Mouse (Mus musculus) hindbrain, embryonic 11.5 days (tissue): ENCODE measurements around the gene Dok5. TPM values are rescaled to one million over a fixed set of nuclear protein-coding genes. Genes with fewer than 3 reads are reported as not detected.

Source experiments
- ATAC-seq: fragments of 200-750 bp; cut with Nextera tagmentation; 2 replicates; pipeline ENCODE4 v1.8.0; 2017; ENCODE audit warnings: mild to moderate bottlenecking, moderate TSS enrichment, moderate library complexity; ENCODE audit not compliant: low FRiP score
- DNase-seq: peaks from one replicate; pipeline ENCODE4 v3.0.0-alpha.2; 2015; ENCODE audit warnings: low spot score
- H3K27ac ChIP-seq: fragments of 300-500 bp; sonication (generic); 2 replicates; pipeline ENCODE4 v1.5.1; 2014; ENCODE audit warnings: mild to moderate bottlenecking, low read depth, low read length
- H3K27me3 ChIP-seq: fragments of 300-500 bp; sonication (generic); 2 replicates; pipeline ENCODE4 v1.6.1; 2014; ENCODE audit warnings: mild to moderate bottlenecking, low read length, moderate library complexity, mixed read lengths; ENCODE audit not compliant: control insufficient read depth, insufficient read depth
- H3K36me3 ChIP-seq: fragments of 300-500 bp; sonication (generic); 2 replicates; pipeline ENCODE4 v1.6.1; 2014; ENCODE audit warnings: mild to moderate bottlenecking, low read length, moderate library complexity, mixed read lengths; ENCODE audit not compliant: control insufficient read depth, insufficient read depth
- H3K4me1 ChIP-seq: fragments of 300-500 bp; sonication (generic); replicated peaks from 2 replicates; pipeline ENCODE4 v1.6.1; 2014; ENCODE audit warnings: low read length, mixed read lengths; ENCODE audit not compliant: control insufficient read depth, insufficient read depth
- H3K4me2 ChIP-seq: fragments of 300-500 bp; sonication (generic); replicated peaks from 2 replicates; pipeline ENCODE4 v1.6.1; 2014; ENCODE audit warnings: mild to moderate bottlenecking, low read depth, low read length
- H3K4me3 ChIP-seq: fragments of 300-500 bp; sonication (generic); 2 replicates; pipeline ENCODE4 v1.5.1; 2014; ENCODE audit warnings: low read depth, low read length
- H3K9ac ChIP-seq: fragments of 300-500 bp; sonication (generic); 2 replicates; pipeline ENCODE4 v1.6.1; 2014; ENCODE audit warnings: low read depth, low read length
- H3K9me3 ChIP-seq: fragments of 300-500 bp; sonication (generic); 2 replicates; pipeline ENCODE4 v1.6.1; 2016; ENCODE audit warnings: low read length; ENCODE audit not compliant: control insufficient read depth
- WGBS: fragments of 180-500 bp; shearing (Covaris S2); extraction: QIAGEN DNeasy Blood & Tissue Kit; methylation state at CpG from one replicate; pipeline ENCODE4 v1.1.7; 2014; 5-methylcytosine and 5-hydroxymethylcytosine counted together
- polyA plus RNA-seq: library from polyadenylated mRNA; unstranded; fragments of >200 nt; fragmentation: Nextera tagmentation; extraction: Ambion mirVana; gene quantifications from 2 replicates; pipeline ENCODE4 v1.2.1, GENCODE M21; 2014

The Dok5 gene
- polyA plus RNA-seq = 18.0 and 19.4 TPM in 2 replicates

- no peaks in the 10 kb centered on the region for H3K36me3 ChIP-seq
- H3K9ac ChIP-seq = peak within 1 kb of the TSS; percentile 63
- 3% methylated on average over 44 of the region's 53 CpGs for WGBS
- H3K27ac ChIP-seq = peak within 1 kb of the TSS; percentile 76
- H3K4me2 ChIP-seq = peak within 1 kb of the TSS; percentile 94
- H3K9me3 ChIP-seq = no peaks in the 10 kb centered on the region
- H3K4me1 ChIP-seq = no peaks in the 10 kb centered on the region
- peak; percentile 81 for ATAC-seq
- peak within 1 kb of the TSS; percentile 54 for H3K4me3 ChIP-seq
- peak; percentile 74 for DNase-seq
- H3K27me3 ChIP-seq = 0 out of 2 replicates have a peak, but pooled peaks cover 2% of the 10 kb centered on the region
Measured at GRCm38 (mm10) chr2:170731632-170732561, at the start of gene Dok5. TSS of gene Dok5 (plus strand) at chr2:170731807.

- no peak for ATAC-seq
- Histone ChIP-seq H3K9me3 (no peaks in the 10 kb centered on the region), H3K9ac (no peak overlapping the region), H3K27ac (no peak overlapping the region), H3K4me1 (no peaks in the 10 kb centered on the region), H3K36me3 (no peaks in the 10 kb centered on the region), H3K27me3 (no peaks in the 10 kb centered on the region), H3K4me3 (no peak overlapping the region), H3K4me2 (no peak overlapping the region)
- 75% methylated on average over 2 of the region's 2 CpGs for WGBS
- peak; percentile 21 for DNase-seq
Measured at GRCm38 (mm10) chr2:170683385-170683784, 48.2 kb upstream of the Dok5 start.

- H3K4me2 ChIP-seq = no peak overlapping the region
- DNase-seq (no peak), ATAC-seq (0 out of 2 replicates have a peak, but pooled peaks have one; percentile 25)
- no peaks in the 10 kb centered on the region for H3K36me3 ChIP-seq
- H3K4me1 ChIP-seq = no peaks in the 10 kb centered on the region
- no peaks in the 10 kb centered on the region for H3K27me3 ChIP-seq
- H3K27ac ChIP-seq = no peak overlapping the region
- H3K9ac ChIP-seq = no peak overlapping the region
- WGBS = 86% methylated on average over 23 of the region's 23 CpGs
- no peaks in the 10 kb centered on the region for H3K9me3 ChIP-seq
- H3K4me3 ChIP-seq = no peak overlapping the region
Measured at GRCm38 (mm10) chr2:170695071-170695936, 36.3 kb upstream of the Dok5 start.

GRCm38 (mm10) chr2:170695937-170696510 is 35.6 kb upstream of the Dok5 start:
- Histone ChIP-seq H3K9ac (no peak overlapping the region), H3K4me2 (no peak overlapping the region), H3K4me3 (no peak overlapping the region), H3K4me1 (no peaks in the 10 kb centered on the region), H3K27me3 (no peaks in the 10 kb centered on the region), H3K27ac (no peak overlapping the region), H3K36me3 (no peaks in the 10 kb centered on the region), H3K9me3 (no peaks in the 10 kb centered on the region)
- WGBS = 70% methylated on average over 14 of the region's 14 CpGs
- DNase-seq (peak; percentile 3), ATAC-seq (0 out of 2 replicates have a peak, but pooled peaks have one; percentile 30)

GRCm38 (mm10) chr2:170700471-170700870 is 31.1 kb upstream of the Dok5 start:
- Histone ChIP-seq H3K36me3 (no peaks in the 10 kb centered on the region), H3K9me3 (no peaks in the 10 kb centered on the region), H3K27me3 (no peaks in the 10 kb centered on the region), H3K4me1 (no peaks in the 10 kb centered on the region), H3K9ac (no peak overlapping the region), H3K4me2 (no peak overlapping the region), H3K27ac (no peak overlapping the region), H3K4me3 (no peak overlapping the region)
- WGBS = 85% methylated on average over 4 of the region's 4 CpGs
- DNase-seq = no peak
- ATAC-seq = no peak

GRCm38 (mm10) chr2:170706488-170706887 is 25.1 kb upstream of the Dok5 start:
- Histone ChIP-seq H3K36me3 (no peaks in the 10 kb centered on the region), H3K9ac (no peak overlapping the region), H3K9me3 (no peaks in the 10 kb centered on the region), H3K4me3 (no peak overlapping the region), H3K27me3 (no peaks in the 10 kb centered on the region), H3K4me2 (no peak overlapping the region), H3K27ac (no peak overlapping the region), H3K4me1 (no peaks in the 10 kb centered on the region)
- DNase-seq = no peak
- WGBS = 89% methylated on average over 4 of the region's 4 CpGs
- ATAC-seq = no peak

GRCm38 (mm10) chr2:170707672-170708071 is 23.9 kb upstream of the Dok5 start:
- Histone ChIP-seq H3K4me1 (no peaks in the 10 kb centered on the region), H3K4me3 (no peak overlapping the region), H3K27me3 (no peaks in the 10 kb centered on the region), H3K36me3 (no peaks in the 10 kb centered on the region), H3K9me3 (no peaks in the 10 kb centered on the region), H3K27ac (no peak overlapping the region), H3K4me2 (no peak overlapping the region), H3K9ac (no peak overlapping the region)
- ATAC-seq (no peak), DNase-seq (no peak)
- WGBS = 86% methylated on average over 3 of the region's 3 CpGs

GRCm38 (mm10) chr2:170708901-170709300 is 22.7 kb upstream of the Dok5 start:
- WGBS = 77% methylated on average over 9 of the region's 9 CpGs
- H3K27me3 ChIP-seq = no peaks in the 10 kb centered on the region
- H3K9me3 ChIP-seq = no peaks in the 10 kb centered on the region
- no peak overlapping the region for H3K4me2 ChIP-seq
- H3K36me3 ChIP-seq = no peaks in the 10 kb centered on the region
- no peak overlapping the region for H3K4me3 ChIP-seq
- H3K4me1 ChIP-seq = no peaks in the 10 kb centered on the region
- H3K9ac ChIP-seq = no peak overlapping the region
- no peak for DNase-seq
- no peak for ATAC-seq
- H3K27ac ChIP-seq = no peak overlapping the region
